Mouse (Mus musculus) megakaryocyte-erythroid progenitor cell, adult 5 weeks (primary cell): ENCODE data around the gene Cytip. TPM values are rescaled to one million over a fixed set of nuclear protein-coding genes. Genes with fewer than 3 reads are reported as not detected.

Experiments used
- polyA plus RNA-seq: library from polyadenylated mRNA; stranded (reverse); fragments of >175 nt; gene quantifications from 2 replicates; pipeline ENCODE4 v1.2.3, GENCODE M21; 2012

Gene Cytip
- polyA plus RNA-seq: 13.3 and 14.7 TPM in 2 replicates

GRCm38 (mm10) chr2:58195346-58195745 is at the start of gene Cytip:
Gene Cytip (minus strand): TSS chr2:58195532.

Other genes starting within 250 kb of the Cytip start
- not detected in 2 replicates for gene Galnt5, start 197.6 kb downstream of the Cytip start, polyA plus RNA-seq
- gene Ermn, start 142.7 kb downstream of the Cytip start, polyA plus RNA-seq: not detected in 2 replicates
- not detected in 2 replicates for gene Acvr1c, start 162.4 kb upstream of the Cytip start, polyA plus RNA-seq